Mouse (Mus musculus): ENCODE results near the gene Gm45021. TPM values are rescaled to one million over a fixed set of nuclear protein-coding genes. Genes with fewer than 3 reads are reported as not detected.
A peak's percentile ranks its signal among the peaks of the same experiment; 100 is the strongest.

Gm45021 gene
- polyA plus RNA-seq, 1 experiment from 2014 or later, result not detected

- Histone ChIP-seq H3K27me3 (no peaks in the 10 kb centered on the region), H3K4me2 (replicated peaks) (no peak overlapping the region), H3K27ac (no peak overlapping the region), H3K36me3 (peaks cover 15% of the 10 kb centered on the region), H3K9ac (replicated peaks) (no peak overlapping the region), H3K4me1 (replicated peaks) (no peaks in the 10 kb centered on the region), H3K9me3 (no peaks in the 10 kb centered on the region), H3K4me3 (replicated peaks) (no peak overlapping the region)
- ATAC-seq, result no peak
- WGBS, result 80% methylated on average over 3 of the region's 3 CpGs
These were observed 15.4 kb upstream of the Gm45021 start for GRCm38 (mm10) chr6:48573981-48574380.

DNA sequence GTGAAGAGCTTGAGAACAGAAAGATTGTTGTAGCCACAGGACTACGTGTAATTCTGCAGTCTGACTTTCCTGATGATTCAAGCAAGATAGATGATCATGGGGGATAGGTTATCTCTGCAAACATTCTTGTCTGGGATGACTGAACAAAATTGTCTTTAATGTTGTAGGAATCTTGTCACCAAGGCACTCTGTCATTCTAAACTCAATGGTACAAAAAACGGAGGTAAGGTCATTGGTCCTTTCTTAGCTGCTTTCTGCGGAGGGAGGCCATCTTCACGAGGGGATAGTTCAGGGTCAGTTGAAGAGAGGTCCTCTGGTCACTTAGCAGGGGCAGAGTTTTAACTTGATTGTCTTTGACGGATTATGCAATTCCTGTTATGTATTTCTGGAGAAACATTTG, 10.7 kb upstream of the Gm45021 start:
- Histone ChIP-seq H3K9ac (replicated peaks) (no peak overlapping the region), H3K4me2 (replicated peaks) (no peak overlapping the region), H3K27ac (no peak overlapping the region), H3K4me3 (replicated peaks) (no peak overlapping the region), H3K9me3 (no peaks in the 10 kb centered on the region), H3K36me3 (no peaks in the 10 kb centered on the region), H3K4me1 (replicated peaks) (no peaks in the 10 kb centered on the region), H3K27me3 (no peaks in the 10 kb centered on the region)
- ATAC-seq, result no peak
- WGBS, result 75% methylated on average over 5 of the region's 5 CpGs

DNA sequence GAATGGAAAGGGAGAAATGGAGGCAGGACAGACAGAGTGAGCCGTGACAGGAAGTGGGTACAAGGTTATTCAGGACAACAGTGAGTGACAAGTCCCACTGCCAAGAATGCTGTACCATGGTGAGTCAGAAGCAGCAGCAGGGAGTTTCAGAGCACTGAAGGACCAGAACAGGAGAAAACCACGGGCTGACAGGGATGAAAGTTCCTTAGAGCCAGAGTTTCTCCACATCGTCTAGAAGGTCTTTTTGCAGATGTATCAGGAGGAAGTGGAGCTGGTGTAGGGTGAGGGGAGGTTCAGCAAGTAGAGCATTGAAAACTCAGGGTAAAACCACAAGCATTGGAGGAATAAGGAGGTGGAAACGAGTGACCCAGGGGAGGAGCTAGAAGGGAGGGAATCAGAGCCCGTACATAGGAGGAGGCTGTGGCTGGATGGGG, 10.2 kb upstream of the Gm45021 start:
- 48% methylated on average over 5 of the region's 5 CpGs for WGBS
- Histone ChIP-seq H3K9ac (replicated peaks) (no peak overlapping the region; the same call in 1 of the 2 replicates), H3K27me3 (no peaks in the 10 kb centered on the region), H3K36me3 (no peaks in the 10 kb centered on the region), H3K4me2 (replicated peaks) (no peak overlapping the region), H3K9me3 (no peaks in the 10 kb centered on the region), H3K4me3 (replicated peaks) (no peak overlapping the region), H3K27ac (no peak overlapping the region), H3K4me1 (replicated peaks) (no peaks in the 10 kb centered on the region)
- ATAC-seq, result no peak

GRCm38 (mm10) chr6:48581257-48581656, 8.2 kb upstream of the Gm45021 start:
- WGBS, result 13% methylated on average over 3 of the region's 3 CpGs
- ATAC-seq, result no peak

DNA sequence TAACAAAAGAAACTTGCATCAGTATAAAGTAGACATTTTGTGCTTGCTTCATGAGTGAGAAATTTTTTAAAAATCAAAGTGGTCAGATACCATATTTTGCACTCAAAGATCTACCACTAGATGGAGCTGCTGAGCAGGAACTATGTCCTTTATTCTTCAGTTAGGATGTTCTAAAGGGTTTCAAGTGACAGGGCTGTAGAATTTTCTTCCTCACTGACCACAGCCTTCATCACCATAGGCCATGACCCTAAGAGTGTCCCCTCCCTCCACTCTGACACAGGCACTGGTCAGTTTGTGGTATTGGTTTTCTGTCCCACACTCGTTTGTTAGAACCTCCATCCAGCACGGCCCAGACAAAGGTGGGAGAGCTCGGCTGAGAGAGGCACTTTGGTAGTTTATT, 7.4 kb upstream of the Gm45021 start:
- 72% methylated on average over 3 of the region's 3 CpGs for WGBS
- Histone ChIP-seq H3K9ac (replicated peaks) (no peak overlapping the region), H3K4me1 (replicated peaks) (no peaks in the 10 kb centered on the region), H3K27ac (no peak overlapping the region), H3K36me3 (no peaks in the 10 kb centered on the region), H3K4me2 (replicated peaks) (no peak overlapping the region), H3K27me3 (no peaks in the 10 kb centered on the region), H3K4me3 (replicated peaks) (no peak overlapping the region), H3K9me3 (no peaks in the 10 kb centered on the region)
- ATAC-seq, result peak; percentile 40; the same call in 1 of the 2 replicates

More at GRCm38 (mm10) chr6:48581257-48581656, 8.2 kb upstream of the Gm45021 start:
- H3K27ac ChIP-seq, result no peak overlapping the region
- H3K9ac ChIP-seq (replicated peaks), result no peak overlapping the region
- no peaks in the 10 kb centered on the region for H3K9me3 ChIP-seq
- H3K27me3 ChIP-seq, result no peaks in the 10 kb centered on the region
- H3K36me3 ChIP-seq, result no peaks in the 10 kb centered on the region
- no peak overlapping the region for H3K4me3 ChIP-seq (replicated peaks)
- H3K4me2 ChIP-seq (replicated peaks), result no peak overlapping the region
- H3K4me1 ChIP-seq (replicated peaks), result no peaks in the 10 kb centered on the region

GRCm38 (mm10) chr6:48591221-48591845, 1.9 kb downstream of the Gm45021 start:
- Histone ChIP-seq H3K9ac (replicated peaks) (no peak overlapping the region), H3K9me3 (peaks cover 4% of the 10 kb centered on the region), H3K4me3 (replicated peaks) (no peak overlapping the region), H3K27me3 (no peaks in the 10 kb centered on the region), H3K27ac (no peak overlapping the region), H3K4me1 (replicated peaks) (peaks cover 19% of the 10 kb centered on the region), H3K4me2 (replicated peaks) (no peak overlapping the region), H3K36me3 (peaks cover 9% of the 10 kb centered on the region)
- ATAC-seq, result no peak
- 95% methylated on average over 3 of the region's 3 CpGs for WGBS

GRCm38 (mm10) chr6:48591871-48592270, 2.5 kb downstream of the Gm45021 start:
- Histone ChIP-seq H3K36me3 (peaks cover 14% of the 10 kb centered on the region), H3K4me2 (replicated peaks) (no peak overlapping the region), H3K9ac (replicated peaks) (no peak overlapping the region), H3K4me3 (replicated peaks) (no peak overlapping the region), H3K9me3 (peaks cover 9% of the 10 kb centered on the region), H3K4me1 (replicated peaks) (peaks cover 19% of the 10 kb centered on the region), H3K27ac (no peak overlapping the region), H3K27me3 (no peaks in the 10 kb centered on the region)
- 92% methylated on average over 6 of the region's 6 CpGs for WGBS
- no peak for ATAC-seq

GRCm38 (mm10) chr6:48593158-48594042, 4.0 kb downstream of the Gm45021 start, which contains the start of the genes Repin1 and Gm44965:
Gene Repin1 (plus strand): TSS chr6:48593883.
Gene Gm44965 (plus strand): TSS chr6:48593941.
- Histone ChIP-seq H3K4me3 (replicated peaks) (peak within 1 kb of the TSS; percentile 82), H3K27me3 (no peaks in the 10 kb centered on the region), H3K4me1 (replicated peaks) (peaks cover 19% of the 10 kb centered on the region), H3K27ac (peak within 1 kb of the TSS; percentile 92), H3K4me2 (replicated peaks) (peak within 1 kb of the TSS; percentile 81), H3K9ac (replicated peaks) (peak within 1 kb of the TSS; percentile 92), H3K9me3 (peaks cover 19% of the 10 kb centered on the region), H3K36me3 (peaks cover 29% of the 10 kb centered on the region)
- 4% methylated on average over 45 of the region's 45 CpGs for WGBS
- peak; percentile 92 for ATAC-seq

GRCm38 (mm10) chr6:48594043-48594738, 4.8 kb downstream of the Gm45021 start:
- under 1% methylated on average over 37 of the region's 41 CpGs for WGBS
- H3K9me3 ChIP-seq, result peaks cover 19% of the 10 kb centered on the region

GRCm38 (mm10) chr6:48595278-48595677, 5.9 kb downstream of the Gm45021 start:
- H3K27me3 ChIP-seq, result no peaks in the 10 kb centered on the region
- H3K36me3 ChIP-seq, result peaks cover 48% of the 10 kb centered on the region
- peak overlapping the region; percentile 81 for H3K4me2 ChIP-seq (replicated peaks)
- H3K9ac ChIP-seq (replicated peaks), result peak overlapping the region; percentile 92
- H3K27ac ChIP-seq, result no peak overlapping the region
- peaks cover 19% of the 10 kb centered on the region for H3K4me1 ChIP-seq (replicated peaks)
- H3K9me3 ChIP-seq, result peaks cover 19% of the 10 kb centered on the region
- peak overlapping the region; percentile 82 for H3K4me3 ChIP-seq (replicated peaks)
- 47% methylated on average over 1 of the region's 1 CpGs for WGBS
- no peak for ATAC-seq

More at GRCm38 (mm10) chr6:48594043-48594738, 4.8 kb downstream of the Gm45021 start:
- Histone ChIP-seq H3K4me3 (replicated peaks) (peak overlapping the region; percentile 82), H3K36me3 (peaks cover 37% of the 10 kb centered on the region), H3K4me1 (replicated peaks) (peaks cover 19% of the 10 kb centered on the region), H3K9ac (replicated peaks) (peak overlapping the region; percentile 92), H3K27ac (peak overlapping the region; percentile 92), H3K27me3 (no peaks in the 10 kb centered on the region), H3K4me2 (replicated peaks) (peak overlapping the region; percentile 81)
- ATAC-seq, result peak; percentile 84

DNA sequence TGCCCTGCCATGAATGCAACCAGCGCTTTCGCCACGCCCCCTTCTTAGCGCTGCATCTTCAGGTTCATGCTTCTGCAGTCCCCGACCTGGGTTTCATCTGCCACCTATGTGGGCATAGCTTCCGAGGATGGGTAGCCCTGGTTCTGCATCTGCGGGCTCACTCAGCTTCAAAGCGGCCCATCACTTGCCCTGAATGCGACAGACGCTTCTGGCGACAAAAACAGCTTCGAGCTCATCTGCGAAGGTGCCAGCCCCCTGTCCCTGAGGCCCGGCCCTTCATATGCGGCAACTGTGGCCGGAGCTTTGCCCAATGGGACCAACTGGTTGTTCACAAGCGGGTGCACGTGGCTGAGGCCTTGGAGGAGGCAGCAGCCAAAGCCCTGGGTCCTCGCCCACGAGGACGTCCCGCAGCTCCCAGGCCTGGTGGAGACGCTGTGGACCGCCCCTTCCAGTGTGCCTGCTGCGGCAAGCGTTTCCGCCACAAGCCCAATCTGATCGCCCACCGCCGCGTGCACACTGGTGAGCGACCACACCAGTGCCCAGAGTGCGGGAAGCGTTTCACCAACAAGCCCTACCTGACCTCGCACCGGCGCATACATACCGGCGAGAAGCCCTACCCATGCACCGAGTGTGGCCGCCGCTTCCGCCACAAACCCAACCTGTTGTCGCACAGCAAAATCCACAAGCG, 7.3 kb downstream of the Gm45021 start:
- peaks cover 49% of the 10 kb centered on the region for H3K36me3 ChIP-seq
- ATAC-seq, result no peak
- H3K4me1 ChIP-seq (replicated peaks), result peaks cover 29% of the 10 kb centered on the region
- WGBS, result 96% methylated on average over 45 of the region's 45 CpGs
- H3K27ac ChIP-seq, result no peak overlapping the region
- peaks cover 19% of the 10 kb centered on the region for H3K9me3 ChIP-seq
- H3K4me2 ChIP-seq (replicated peaks), result no peak overlapping the region
- no peak overlapping the region for H3K9ac ChIP-seq (replicated peaks)
- H3K4me3 ChIP-seq (replicated peaks), result no peak overlapping the region
- no peaks in the 10 kb centered on the region for H3K27me3 ChIP-seq
